Comparison of ENCODE assay signal across 16 mouse cellular contexts in genomic region chr3:144580281-144580680, GRCm38 (mm10).
"Had no signal": no experiment of that assay in that cellular context is flagged by ENCODE, and none has a peak within 500 bp of the region (broad histone marks: within the 10 kb centered on the region; RNA-seq: fewer than 3 reads in every experiment).

No protein-coding gene starts in this region.

- H3K9ac ChIP-seq: limb, embryonic 12.5 days; liver, embryonic 14.5 days; lung, embryonic 14.5 days; midbrain, embryonic 12.5 days; neural tube, embryonic 13.5 days had no signal

- H3K9me3 ChIP-seq: limb, embryonic 12.5 days; midbrain, embryonic 12.5 days; neural tube, embryonic 13.5 days had no signal

- ATAC-seq: intestine, embryonic 16.5 days; midbrain, embryonic 16.5 days had no signal

- DNase-seq: kidney, postnatal 25 days; lung, embryonic 14.5 days; lung, postnatal 10 days; lung, postnatal 4 days; retina, postnatal 1 day; right cerebral cortex, postnatal 4 days; spleen, adult 18-20 months; thymus, adult 18-20 months; thymus, postnatal 14 days had no signal

- H3K4me2 ChIP-seq: limb, embryonic 12.5 days; lung, embryonic 14.5 days; midbrain, embryonic 12.5 days; neural tube, embryonic 13.5 days had no signal

- H3K27ac ChIP-seq: layer of hippocampus, adult 2 months; limb, embryonic 12.5 days; liver, embryonic 14.5 days; midbrain, embryonic 12.5 days; neural tube, embryonic 13.5 days had no signal

- H3K27me3 ChIP-seq: limb, embryonic 12.5 days; midbrain, embryonic 12.5 days; neural tube, embryonic 13.5 days had no signal

- H3K4me3 ChIP-seq: layer of hippocampus, adult 2 months; limb, embryonic 12.5 days; midbrain, embryonic 12.5 days; neural tube, embryonic 13.5 days had no signal
